Mouse (Mus musculus): ENCODE data around the gene Rerg. TPM values are rescaled to one million over a fixed set of nuclear protein-coding genes. Genes with fewer than 3 reads are reported as not detected.
A peak's percentile ranks its signal among the peaks of the same experiment; 100 is the strongest.

Gene Rerg
- total RNA-seq, 2 experiments from 2014 or later, result 8.9 to 9.4 TPM

DNA sequence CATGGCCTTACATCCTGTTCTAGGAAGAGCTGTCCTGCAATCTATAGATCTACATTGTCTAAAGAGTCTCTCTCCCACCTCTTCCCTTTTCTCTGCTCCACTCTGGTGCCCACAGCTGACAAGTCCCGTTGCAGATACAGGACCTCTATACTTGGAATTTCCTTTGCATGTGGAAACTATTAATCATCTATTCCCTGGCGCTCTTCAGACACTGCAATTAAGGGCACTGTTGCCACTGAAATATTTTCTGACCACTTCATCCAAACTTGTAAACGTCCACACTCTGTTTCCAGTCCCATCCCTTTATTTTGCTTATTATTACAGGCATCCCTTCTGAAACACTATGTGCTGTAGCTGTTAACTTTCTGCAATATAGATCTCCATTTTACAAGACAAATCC is 31.9 kb downstream of the Rerg start:
- DNase-seq, result no peak
- intact Hi-C loops (cut with DNase I), result loop anchor here (5.0 kb wide), 1 partner anchor 36 kb away; no protein-coding TSS in a partner anchor

DNA sequence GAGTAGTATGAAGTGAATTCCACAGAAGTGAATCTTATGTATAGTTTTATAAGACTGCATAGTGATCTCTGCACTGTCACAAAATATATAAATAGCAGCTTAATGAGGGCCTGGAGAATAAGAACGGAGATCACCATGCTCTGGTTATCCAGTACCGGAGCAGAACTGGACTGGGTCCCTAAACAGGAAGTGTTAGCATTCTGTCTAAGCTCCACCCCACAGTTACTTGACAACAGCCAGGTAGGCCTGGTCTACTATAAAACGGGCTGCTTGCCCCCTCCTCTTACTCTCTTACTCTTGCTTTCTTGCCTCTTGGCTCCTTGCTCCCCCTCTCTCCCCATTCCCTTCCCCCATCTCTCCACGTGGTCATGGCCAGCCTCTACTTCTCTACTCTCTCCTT is 33.9 kb downstream of the Rerg start:
- no peak for DNase-seq
- intact Hi-C loops (cut with DNase I), result loop anchor here (5.0 kb wide), 1 partner anchor 34 kb away; no protein-coding TSS in a partner anchor

DNA sequence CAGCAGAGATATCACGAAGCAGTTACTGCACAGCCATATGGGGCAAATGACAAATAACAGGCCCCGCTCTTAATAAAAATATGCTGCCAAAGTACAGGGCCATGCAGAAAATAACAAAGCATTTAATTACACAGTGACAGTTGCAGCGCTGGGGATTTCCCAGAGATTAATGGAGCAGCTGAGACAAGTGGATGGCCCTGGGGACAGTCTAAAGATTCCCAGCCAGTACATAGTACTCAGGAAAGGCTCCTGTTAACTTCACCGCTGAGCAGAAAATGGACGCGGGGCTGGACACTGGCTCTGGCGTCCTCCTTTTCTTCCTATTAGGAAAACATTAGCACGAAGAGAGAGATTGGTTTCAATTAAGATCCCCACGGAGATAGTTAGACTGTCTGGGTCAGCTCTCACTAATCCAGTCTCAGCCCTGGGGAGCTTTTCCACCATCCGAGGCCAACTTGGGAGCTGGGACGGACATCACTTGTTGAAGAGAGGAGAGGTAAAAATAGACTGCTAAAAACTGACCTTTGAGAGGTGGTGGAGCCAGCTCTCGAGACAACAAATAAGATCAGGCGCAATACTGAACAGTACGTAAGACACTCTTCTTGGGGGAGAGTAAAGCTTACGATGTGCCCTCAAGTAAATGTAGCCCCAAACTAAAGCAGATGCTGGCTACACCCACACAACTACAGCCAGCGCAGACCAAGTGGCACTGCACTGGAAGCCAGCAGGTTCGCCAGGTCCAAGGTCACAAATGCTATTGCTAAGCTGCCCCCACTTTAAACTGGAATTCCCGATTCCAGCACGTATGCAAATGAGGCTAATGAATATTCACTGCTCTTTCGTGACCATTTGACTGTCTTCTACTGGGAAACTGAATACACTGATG is 34.5 kb downstream of the Rerg start:
- peak; percentile 56 to 57 for DNase-seq
- intact Hi-C loops (cut with DNase I), result loop anchor here (5.0 kb wide), 1 partner anchor 33 kb away; no protein-coding TSS in a partner anchor

DNA sequence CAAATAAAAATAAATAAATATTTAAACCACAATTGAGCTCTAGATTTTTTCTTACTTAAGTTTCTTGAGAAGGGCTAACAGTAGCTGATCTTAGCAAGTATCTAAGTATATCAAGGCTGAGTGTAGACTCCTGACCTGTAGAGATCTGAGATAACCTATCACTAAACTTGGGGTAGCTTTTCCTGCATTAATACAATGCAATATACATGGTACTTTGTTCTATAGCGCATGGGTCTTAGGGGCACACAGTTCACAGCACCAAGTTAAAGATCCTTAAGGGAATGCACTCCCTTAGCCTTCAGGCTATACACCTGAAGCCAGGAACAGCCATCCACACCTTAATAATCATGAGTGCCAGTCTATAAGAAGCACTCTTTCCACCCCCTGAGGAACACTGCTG is 38.5 kb downstream of the Rerg start:
- no peak for DNase-seq
- intact Hi-C loops (cut with DNase I), result no loop called here

DNA sequence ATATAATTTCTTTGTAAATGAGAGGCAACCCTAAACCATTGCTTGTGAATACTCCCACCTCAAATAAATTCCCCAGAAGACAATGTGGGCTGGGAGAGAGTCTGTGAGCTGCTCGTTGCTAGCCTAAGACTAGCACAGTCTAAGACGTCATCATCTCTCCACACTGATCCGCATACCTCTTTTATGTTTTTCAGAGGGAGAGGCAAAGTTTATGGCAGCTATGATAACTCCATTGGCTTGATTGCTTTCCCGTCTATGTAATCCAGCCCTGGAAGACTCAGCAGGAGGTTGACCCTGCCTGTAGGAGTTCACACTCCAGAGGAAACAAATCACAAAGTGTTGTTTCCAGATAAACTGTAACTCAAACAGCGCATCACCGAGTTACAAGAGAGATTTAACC is 38.9 kb downstream of the Rerg start:
- DNase-seq, result no peak
- intact Hi-C loops (cut with DNase I), result no loop called here

DNA sequence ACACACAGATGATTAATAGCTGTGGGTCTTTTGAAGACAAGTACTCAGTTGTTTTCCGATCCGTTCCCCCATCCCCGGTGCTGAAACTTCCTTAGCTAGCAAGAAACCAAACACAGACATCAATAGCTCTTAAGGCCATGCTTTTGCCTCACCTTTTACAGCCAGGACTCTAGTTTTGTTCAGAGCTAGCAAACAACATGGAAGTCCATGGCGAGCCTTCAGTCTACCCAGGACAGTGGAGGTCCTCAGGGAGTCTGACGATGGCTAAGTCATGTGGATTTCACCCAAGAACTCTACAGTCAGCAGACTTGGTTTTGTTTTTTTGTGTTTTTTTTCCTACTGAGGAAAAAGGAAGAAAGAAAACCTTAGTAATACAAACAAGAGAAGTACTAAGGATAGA is 43.4 kb downstream of the Rerg start:
- no peak for DNase-seq
- intact Hi-C loops (cut with DNase I), result no loop called here

DNA sequence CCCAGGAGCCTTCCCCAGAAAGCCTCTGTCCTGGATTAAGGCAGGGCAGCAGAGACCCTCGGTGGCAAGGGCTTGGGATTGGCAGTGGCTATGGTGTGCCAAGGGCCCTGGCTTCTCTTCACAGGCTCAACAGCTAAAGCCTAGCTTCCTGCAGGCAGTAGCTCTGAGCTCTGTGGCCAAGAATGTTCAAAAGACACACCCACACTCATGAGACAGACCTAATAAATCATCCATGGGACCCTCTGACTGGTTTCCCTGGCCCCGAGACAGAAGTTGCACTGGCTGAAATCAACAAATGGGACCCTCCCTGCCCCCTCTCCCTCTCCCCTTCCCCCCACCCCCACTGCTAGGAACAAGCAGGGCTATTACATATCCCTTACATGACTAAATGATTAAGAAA is 44.1 kb downstream of the Rerg start:
- no peak for DNase-seq
- intact Hi-C loops (cut with DNase I), result no loop called here

DNA sequence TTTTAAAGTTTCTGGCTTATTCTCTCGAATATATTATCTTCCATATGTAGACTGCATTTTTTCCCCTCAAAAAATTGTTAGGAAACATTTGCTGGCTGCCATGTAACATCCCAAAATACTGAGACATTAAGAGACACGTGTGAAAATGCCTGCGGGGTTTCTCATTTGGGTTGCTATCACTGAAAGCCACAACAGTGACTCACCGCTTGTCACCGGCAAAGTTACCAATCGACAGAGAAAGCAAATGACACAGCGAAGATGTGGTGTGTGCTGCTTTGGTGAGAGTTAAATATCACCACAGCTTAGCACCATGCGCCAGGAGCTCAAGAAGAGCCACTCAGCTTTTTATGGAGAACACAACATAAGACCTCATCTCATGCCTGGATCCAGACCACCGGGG is 44.9 kb downstream of the Rerg start:
- DNase-seq, result no peak
- intact Hi-C loops (cut with DNase I), result no loop called here

DNA sequence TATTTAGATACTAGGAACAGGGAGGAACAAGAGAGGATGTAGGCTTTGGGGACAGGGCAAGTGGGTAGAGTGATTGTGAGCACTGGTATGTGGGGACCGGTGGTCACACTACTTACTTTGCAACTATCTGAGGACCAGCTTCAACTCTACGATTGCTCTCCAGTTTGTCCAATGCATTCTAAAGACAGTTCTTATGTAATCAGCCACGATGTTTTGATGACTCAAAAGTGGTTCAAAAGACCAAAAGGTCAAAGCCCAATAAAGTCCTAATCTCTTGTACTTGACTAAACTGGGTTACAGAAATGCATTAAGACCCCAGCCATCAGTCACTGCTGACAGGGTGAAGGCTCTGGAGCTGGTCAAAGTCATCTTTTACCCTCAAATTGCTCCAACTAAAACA is 45.3 kb downstream of the Rerg start:
- DNase-seq, result no peak
- intact Hi-C loops (cut with DNase I), result no loop called here

DNA sequence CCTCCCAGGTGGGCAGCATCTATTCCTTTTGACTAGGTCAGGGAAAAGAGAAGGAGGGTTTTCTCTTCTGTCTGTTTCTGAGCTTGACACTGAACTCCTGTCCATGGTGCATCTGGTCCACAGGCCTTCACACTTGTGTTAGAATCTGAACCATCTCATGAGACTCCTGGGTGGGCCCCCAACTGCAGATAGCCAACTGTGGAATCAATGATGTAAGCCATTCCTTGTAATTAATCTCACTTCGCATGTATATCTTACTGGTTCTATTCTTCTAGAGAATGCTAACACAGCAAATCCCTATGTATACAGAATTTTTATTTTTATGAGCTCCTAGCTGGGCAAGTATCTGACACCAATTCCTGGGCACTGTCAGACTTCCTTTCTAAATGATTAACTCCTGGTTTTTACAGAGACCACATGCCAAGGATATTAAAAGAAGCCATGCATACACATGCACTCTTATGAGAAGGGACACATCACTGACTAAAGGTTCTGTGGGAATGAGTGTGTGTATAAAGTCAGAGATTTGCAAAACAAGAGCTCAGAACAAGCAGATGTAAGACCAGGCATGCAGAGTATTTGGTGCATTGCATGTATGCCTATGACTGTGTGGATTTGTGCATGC is 53.3 kb downstream of the Rerg start:
- no peak for DNase-seq
- intact Hi-C loops (cut with DNase I), result no loop called here

DNA sequence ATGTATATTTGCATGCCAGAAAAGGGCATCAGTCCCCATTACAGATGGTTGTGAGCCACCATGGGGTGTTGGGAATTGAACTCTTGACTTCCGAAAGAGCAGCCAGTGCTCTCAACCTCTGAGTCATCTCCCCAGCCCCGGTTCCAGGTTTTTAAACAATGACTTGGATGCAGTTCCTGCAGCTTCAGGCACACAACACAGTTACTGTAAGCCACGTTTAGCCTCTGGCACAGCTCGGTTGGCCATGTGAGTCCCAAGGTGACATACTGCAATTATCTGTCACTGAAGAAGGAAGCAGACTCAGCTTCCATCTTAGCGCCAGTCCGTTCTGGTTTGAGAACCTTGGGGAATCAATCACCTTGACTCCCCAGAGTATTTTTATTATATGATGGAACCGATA is 55.4 kb downstream of the Rerg start:
- intact Hi-C loops (cut with DNase I), result no loop called here
- no peak for DNase-seq

DNA sequence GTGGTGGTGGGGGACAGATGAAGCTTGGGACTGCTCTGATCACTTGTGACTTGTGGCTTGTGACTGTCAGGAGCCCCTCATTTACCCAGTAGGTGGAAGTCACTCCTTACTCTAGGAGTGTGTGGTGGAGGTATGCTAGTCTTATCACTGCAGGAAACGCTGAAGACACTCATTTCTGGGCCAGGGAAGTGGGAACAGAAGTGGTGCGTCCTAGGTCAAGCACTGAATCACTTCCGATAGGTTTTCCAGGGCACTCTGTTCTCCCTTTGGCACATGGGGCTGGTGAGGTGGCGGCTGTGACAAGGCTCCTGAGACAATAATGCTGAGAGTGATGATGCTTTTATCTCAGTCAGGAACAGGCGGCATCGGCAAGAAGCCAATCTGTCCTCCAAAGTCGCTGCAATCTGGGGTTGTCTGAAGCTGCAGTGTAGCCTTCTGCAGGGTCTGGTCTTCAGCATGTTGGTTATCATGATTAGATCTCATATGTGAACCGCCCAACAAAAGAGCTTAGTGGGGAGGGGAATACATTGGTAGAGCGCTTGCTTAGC is 59.0 kb downstream of the Rerg start:
- intact Hi-C loops (cut with DNase I), result no loop called here
- DNase-seq, result no peak

DNA sequence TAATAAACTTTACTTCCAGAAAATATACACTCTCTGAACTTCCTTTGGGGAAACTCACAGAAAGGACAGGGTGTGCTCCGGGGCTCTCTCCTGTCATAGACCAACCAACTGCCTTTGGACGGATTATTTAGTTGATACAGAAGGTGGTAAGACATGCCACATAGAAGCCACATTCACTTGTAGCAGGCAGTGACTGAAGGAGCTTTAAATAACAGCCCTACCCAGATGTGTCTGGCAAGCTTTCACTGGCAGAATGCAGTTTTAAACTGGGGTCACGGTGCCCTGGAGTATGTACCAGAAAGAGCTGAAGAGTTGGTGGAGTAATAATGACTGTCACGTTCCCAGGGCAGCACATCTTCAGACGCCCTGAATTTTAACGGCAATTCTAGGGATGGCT is 59.5 kb downstream of the Rerg start:
- intact Hi-C loops (cut with DNase I), result no loop called here
- DNase-seq, result peak; percentile 45

DNA sequence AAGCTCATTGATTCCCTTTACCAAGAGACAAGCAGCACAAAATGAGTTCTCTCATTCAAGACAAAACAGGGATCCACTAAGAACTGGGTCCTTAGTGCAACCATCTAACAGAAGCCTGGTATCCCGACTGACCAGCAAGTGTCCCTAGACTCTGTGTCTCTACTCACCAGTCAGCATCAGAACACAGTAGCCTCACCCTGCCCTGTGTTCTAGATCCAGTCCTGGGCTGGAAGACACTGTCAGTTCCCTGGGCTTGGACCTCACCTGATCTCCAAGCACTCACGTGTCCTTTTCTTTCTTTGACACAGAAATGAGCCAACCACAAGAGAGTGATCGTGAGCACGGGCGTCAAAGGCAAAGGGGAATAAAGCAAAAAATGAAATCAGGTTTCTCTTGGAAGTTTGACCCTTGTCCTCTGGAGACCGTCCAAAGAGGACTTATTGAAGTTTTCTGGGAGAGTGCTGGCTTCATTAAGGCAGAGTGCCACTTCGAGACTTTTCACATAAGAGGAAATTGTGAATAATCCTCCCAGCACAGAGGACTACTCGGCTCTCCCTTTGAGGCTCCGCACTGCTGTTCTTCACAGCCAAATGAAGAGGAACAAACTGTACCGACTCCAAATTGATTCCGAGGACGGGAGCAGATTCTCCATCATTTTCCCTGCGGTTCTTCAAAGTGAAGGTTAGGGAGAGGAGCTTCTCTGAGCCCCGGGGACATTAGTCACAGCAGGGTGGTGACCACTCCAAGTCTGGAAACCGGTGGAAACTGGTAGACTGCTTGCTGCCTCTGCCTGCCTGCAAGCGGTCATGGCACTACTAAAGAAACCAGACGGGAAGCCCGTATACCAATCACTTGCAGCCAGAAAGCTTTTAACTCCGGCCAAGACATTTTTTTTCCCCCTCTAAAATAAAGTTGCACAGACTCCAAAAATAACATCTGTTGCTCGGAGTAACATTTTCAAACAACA is 60.2 kb downstream of the Rerg start:
- DNase-seq, result peak; percentile 31 to 57
- intact Hi-C loops (cut with DNase I), result no loop called here

DNA sequence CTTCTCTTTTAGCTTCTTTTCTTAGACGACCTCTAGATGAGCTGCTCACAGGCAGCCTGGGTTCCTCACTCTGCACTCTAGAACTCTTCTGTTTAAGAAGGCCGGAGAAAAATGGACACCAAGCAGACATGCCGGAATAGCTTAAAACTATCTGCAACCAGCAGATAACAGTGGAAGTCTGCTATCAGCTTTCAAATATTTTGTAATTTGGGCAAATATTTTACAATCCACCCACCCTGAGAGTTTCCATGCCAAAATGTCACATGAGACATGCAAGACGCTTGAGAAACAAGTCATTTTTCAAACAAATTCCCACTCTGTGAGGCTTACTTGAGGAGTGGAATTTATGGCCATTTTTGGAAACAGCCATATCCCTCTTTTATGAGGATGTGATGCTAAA is 65.0 kb downstream of the Rerg start:
- intact Hi-C loops (cut with DNase I), result no loop called here
- DNase-seq, result no peak

DNA sequence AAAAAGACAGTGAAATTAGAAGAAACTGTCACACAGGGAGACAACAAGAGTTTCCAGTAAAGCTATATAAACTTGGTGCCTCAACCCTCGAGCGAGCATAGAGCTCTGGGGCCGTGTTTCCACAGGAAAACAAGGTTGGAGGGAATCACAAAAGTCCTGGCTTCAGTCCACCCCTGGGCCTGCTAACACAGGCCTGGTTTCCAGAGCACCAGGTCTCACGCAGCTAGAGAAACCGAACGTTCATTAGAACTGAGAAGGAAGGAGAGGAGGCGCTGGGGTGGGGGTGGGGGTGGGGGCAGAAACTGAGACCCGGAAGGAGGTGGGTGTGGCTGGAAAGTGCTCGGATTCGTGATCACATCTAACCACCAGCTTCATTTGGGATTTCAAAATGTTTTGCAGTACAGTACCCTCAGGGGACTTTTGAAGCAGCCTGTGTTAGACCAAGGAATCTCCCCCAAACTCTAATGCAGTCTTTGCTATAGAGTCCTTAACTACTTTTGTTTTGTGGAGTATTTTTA is 67.6 kb downstream of the Rerg start:
- intact Hi-C loops (cut with DNase I), result loop anchor here (5.0 kb wide), 1 partner anchor 35 kb away; no protein-coding TSS in a partner anchor
- DNase-seq, result no peak

DNA sequence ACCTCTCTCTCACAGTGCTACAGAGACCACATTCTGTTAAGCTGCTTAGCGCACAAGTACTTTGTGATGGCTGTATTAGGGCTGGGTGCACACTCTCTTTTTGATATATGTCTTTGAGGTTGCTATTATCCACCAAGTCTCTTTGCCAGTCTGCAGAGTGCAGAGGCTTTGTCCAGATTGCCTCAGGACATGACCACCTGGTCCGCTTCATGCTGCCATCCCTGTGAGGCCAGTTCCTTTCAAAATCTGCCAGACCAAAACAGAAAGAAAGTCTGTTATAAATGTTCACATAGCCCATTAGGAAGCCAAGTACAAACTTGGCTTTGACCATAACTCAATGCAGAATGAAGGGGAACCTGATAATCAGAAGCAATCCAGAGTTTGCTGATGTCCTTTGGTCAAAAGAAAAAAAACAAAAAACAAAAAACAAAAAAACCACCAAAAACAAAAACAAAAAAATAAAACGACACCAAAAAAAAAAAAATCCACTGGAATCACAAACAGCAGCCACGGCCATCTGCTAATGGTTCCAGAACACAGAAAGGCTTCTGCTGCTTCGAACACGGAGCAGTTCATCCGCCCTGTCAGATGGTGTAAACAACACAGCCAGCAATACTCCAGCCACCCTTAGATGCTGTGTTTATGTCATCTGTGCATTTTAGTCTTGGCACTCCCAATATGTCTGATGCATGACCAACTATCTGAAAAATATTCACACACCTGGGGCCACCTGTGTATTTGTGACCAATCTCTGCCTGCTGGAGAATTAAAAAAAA is 68.2 kb downstream of the Rerg start:
- no peak for DNase-seq
- intact Hi-C loops (cut with DNase I), result loop anchor here (5.0 kb wide), 1 partner anchor 35 kb away; no protein-coding TSS in a partner anchor

DNA sequence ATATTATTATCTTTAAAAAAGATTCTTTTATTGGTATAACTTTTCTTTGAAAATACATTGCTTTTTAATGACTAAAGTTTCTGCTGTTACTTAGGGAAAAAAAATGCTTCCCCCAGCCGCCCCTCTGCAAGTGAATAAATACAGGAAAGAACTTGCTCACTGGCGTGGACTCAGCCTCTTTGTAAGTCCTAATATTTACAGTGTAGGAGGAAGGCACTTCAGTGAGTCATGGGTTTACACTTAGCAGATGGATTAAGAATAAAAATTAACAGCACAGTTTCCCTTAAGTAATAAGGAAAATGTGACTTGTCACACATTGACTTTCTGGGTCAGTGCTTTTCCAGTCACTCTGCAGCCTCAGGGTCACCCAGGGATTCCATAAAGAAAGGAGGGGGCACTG is 70.0 kb downstream of the Rerg start:
- DNase-seq, result no peak
- intact Hi-C loops (cut with DNase I), result loop anchor here (5.0 kb wide), 1 partner anchor 37 kb away; no protein-coding TSS in a partner anchor
